Mouse (Mus musculus) small intestine, adult 2 months (tissue): Measurements from ENCODE around the gene Cym.

Experiments used
- CTCF ChIP-seq: fragments of 200-500 bp; IDR thresholded peaks from 2 replicates; pipeline ENCODE4 v1.5.1; 2012; ENCODE audit warnings: low read depth, mild to moderate bottlenecking, control low read depth, inconsistent platforms, low read length, moderate library complexity, mixed read lengths; ENCODE audit not compliant: insufficient replicate concordance, insufficient read length; ENCODE audit errors: extremely low read depth
- POLR2A ChIP-seq: fragments of 200-500 bp; IDR thresholded peaks from 2 replicates; pipeline ENCODE4 v1.6.1; 2012; ENCODE audit warnings: low read depth, mild to moderate bottlenecking, control low read depth, inconsistent platforms, low read length, moderate library complexity

GRCm38 (mm10) chr3:107204413-107204812, 17.1 kb downstream of the Cym start:
- TF ChIP-seq POLR2A (no peak), CTCF (no peak)
